Mouse (Mus musculus) forebrain, embryonic 13.5 days (tissue): ENCODE data around the gene Asgr2. TPM values are rescaled to one million over a fixed set of nuclear protein-coding genes. Genes with fewer than 3 reads are reported as not detected.
"Not testable (repeated sequence)": the region's sequence is repeated elsewhere in the genome, so short reads cannot be mapped to it uniquely, and the experiment has no call there.

Experiments
- ATAC-seq: fragments of 200-750 bp; cut with Nextera tagmentation; 2 replicates; pipeline ENCODE4 v1.8.0; 2017
- H3K27ac ChIP-seq: fragments of 300-500 bp; sonication (generic); 2 replicates; pipeline ENCODE4 v1.5.1; 2015; ENCODE audit warnings: inconsistent platforms, mild to moderate bottlenecking, moderate library complexity
- H3K27me3 ChIP-seq: fragments of 300-500 bp; sonication (generic); 2 replicates; pipeline ENCODE4 v1.6.1; 2015; ENCODE audit warnings: mild to moderate bottlenecking, inconsistent platforms
- H3K36me3 ChIP-seq: fragments of 300-500 bp; sonication (generic); 2 replicates; pipeline ENCODE4 v1.6.1; 2015; ENCODE audit warnings: mild to moderate bottlenecking, inconsistent platforms; ENCODE audit not compliant: poor library complexity, severe bottlenecking
- H3K4me1 ChIP-seq: fragments of 300-500 bp; sonication (generic); 2 replicates; pipeline ENCODE4 v1.6.1; 2015; ENCODE audit warnings: inconsistent platforms
- H3K4me2 ChIP-seq: fragments of 300-500 bp; sonication (generic); 2 replicates; pipeline ENCODE4 v1.6.1; 2015; ENCODE audit warnings: inconsistent platforms, mild to moderate bottlenecking, moderate library complexity
- H3K4me3 ChIP-seq: fragments of 300-500 bp; sonication (generic); 2 replicates; pipeline ENCODE4 v1.5.1; 2015; ENCODE audit warnings: mild to moderate bottlenecking, inconsistent platforms
- H3K9ac ChIP-seq: fragments of 300-500 bp; sonication (generic); 2 replicates; pipeline ENCODE4 v1.6.1; 2015; ENCODE audit warnings: mild to moderate bottlenecking, inconsistent platforms
- H3K9me3 ChIP-seq: fragments of 300-500 bp; sonication (generic); replicated peaks from 2 replicates; pipeline ENCODE4 v1.6.1; 2016; ENCODE audit warnings: inconsistent platforms
- WGBS: fragments of 180-500 bp; shearing (Covaris S2); methylation state at CpG from one replicate; pipeline ENCODE4 v1.1.7; 2015; 5-methylcytosine and 5-hydroxymethylcytosine counted together
- polyA plus RNA-seq: library from polyadenylated mRNA; unstranded; fragments of >200 nt; fragmentation: Nextera tagmentation; extraction: Ambion mirVana; gene quantifications from 2 replicates; pipeline ENCODE4 v1.2.1, GENCODE M21; 2015

Gene Asgr2
- polyA plus RNA-seq, 1 experiment from 2014 or later = not detected

GRCm38 (mm10) chr11:70068245-70068644 is 24.2 kb upstream of the Asgr2 start:
- H3K4me1 ChIP-seq = no peaks in the 10 kb centered on the region
- no peaks in the 10 kb centered on the region for H3K27me3 ChIP-seq
- H3K4me2 ChIP-seq = no peak overlapping the region
- no peak for ATAC-seq
- no peaks in the 10 kb centered on the region for H3K9me3 ChIP-seq
- H3K9ac ChIP-seq = no peak overlapping the region
- no peak overlapping the region for H3K4me3 ChIP-seq
- 24% methylated on average over 3 of the region's 3 CpGs for WGBS
- H3K36me3 ChIP-seq = no peaks in the 10 kb centered on the region
- H3K27ac ChIP-seq = no peak overlapping the region

GRCm38 (mm10) chr11:70070057-70070456 is 22.4 kb upstream of the Asgr2 start:
- no peaks in the 10 kb centered on the region for H3K9me3 ChIP-seq
- WGBS = 61% methylated on average over 6 of the region's 6 CpGs
- H3K9ac ChIP-seq = no peak overlapping the region
- no peaks in the 10 kb centered on the region for H3K4me1 ChIP-seq
- no peak overlapping the region for H3K4me3 ChIP-seq
- no peaks in the 10 kb centered on the region for H3K36me3 ChIP-seq
- ATAC-seq = no peak
- H3K27ac ChIP-seq = no peak overlapping the region
- no peak overlapping the region for H3K4me2 ChIP-seq
- H3K27me3 ChIP-seq = no peaks in the 10 kb centered on the region

GRCm38 (mm10) chr11:70070603-70071002 is 21.8 kb upstream of the Asgr2 start:
- H3K4me3 ChIP-seq, H3K9me3 ChIP-seq, H3K36me3 ChIP-seq, H3K27ac ChIP-seq, H3K9ac ChIP-seq, H3K4me2 ChIP-seq, ATAC-seq, H3K27me3 ChIP-seq, H3K4me1 ChIP-seq: not testable (repeated sequence)
- WGBS = 80% methylated on average over 3 of the region's 3 CpGs

DNA sequence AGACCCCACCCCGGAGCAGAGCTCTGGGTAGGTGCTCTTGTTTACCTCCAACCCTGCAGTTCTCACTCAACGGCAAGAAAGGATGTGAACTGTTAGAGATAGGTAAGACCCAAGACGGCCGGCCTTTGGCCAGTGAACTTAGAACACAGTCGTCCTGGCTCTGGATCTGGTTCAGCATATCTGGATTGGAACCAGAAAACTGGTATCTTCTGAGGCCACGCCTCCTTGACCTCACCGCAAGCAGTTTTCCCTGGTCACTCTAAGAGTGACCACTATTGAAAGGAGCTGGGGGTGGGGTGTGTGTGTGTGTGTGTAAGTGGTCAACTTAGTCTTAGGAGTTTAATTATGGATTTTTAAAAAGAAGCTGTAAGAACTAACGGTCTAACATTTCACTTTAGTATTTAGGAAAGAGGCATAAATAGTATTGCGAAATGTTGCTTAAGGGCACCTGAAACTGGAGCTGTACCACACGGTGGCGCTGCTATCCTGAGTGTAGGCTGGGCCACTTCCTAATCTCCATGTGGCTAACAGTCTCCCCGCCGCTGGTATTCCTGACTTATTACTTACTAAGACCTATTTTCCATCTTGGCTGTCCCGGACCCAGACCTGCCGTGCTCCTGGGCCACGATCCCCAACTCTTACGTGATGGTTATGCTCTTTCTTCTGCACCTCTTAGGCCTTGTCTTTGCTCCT is 17.9 kb upstream of the Asgr2 start:
- WGBS = 38% methylated on average over 17 of the region's 17 CpGs
- Histone ChIP-seq H3K4me1 (no peaks in the 10 kb centered on the region), H3K9me3 (no peaks in the 10 kb centered on the region), H3K9ac (no peak overlapping the region), H3K4me2 (peak overlapping the region; percentile 27; the same call in 1 of the 2 replicates), H3K27ac (no peak overlapping the region), H3K4me3 (no peak overlapping the region), H3K27me3 (no peaks in the 10 kb centered on the region), H3K36me3 (no peaks in the 10 kb centered on the region)
- ATAC-seq = no peak

GRCm38 (mm10) chr11:70075581-70075980 is 16.9 kb upstream of the Asgr2 start:
- H3K36me3 ChIP-seq = no peaks in the 10 kb centered on the region
- H3K9ac ChIP-seq = no peak overlapping the region
- H3K4me2 ChIP-seq = no peak overlapping the region
- no peaks in the 10 kb centered on the region for H3K4me1 ChIP-seq
- no peak for ATAC-seq
- no peak overlapping the region for H3K4me3 ChIP-seq
- H3K27ac ChIP-seq = no peak overlapping the region
- no peaks in the 10 kb centered on the region for H3K9me3 ChIP-seq
- no peaks in the 10 kb centered on the region for H3K27me3 ChIP-seq
- WGBS = 92% methylated on average over 6 of the region's 6 CpGs

GRCm38 (mm10) chr11:70077441-70077840 is 15.0 kb upstream of the Asgr2 start:
- H3K36me3 ChIP-seq = no peaks in the 10 kb centered on the region
- ATAC-seq = no peak
- H3K27me3 ChIP-seq = no peaks in the 10 kb centered on the region
- H3K9ac ChIP-seq = no peak overlapping the region
- no peak overlapping the region for H3K4me2 ChIP-seq
- no peaks in the 10 kb centered on the region for H3K4me1 ChIP-seq
- no peaks in the 10 kb centered on the region for H3K9me3 ChIP-seq
- H3K27ac ChIP-seq = no peak overlapping the region
- 57% methylated on average over 2 of the region's 3 CpGs for WGBS
- no peak overlapping the region for H3K4me3 ChIP-seq

DNA sequence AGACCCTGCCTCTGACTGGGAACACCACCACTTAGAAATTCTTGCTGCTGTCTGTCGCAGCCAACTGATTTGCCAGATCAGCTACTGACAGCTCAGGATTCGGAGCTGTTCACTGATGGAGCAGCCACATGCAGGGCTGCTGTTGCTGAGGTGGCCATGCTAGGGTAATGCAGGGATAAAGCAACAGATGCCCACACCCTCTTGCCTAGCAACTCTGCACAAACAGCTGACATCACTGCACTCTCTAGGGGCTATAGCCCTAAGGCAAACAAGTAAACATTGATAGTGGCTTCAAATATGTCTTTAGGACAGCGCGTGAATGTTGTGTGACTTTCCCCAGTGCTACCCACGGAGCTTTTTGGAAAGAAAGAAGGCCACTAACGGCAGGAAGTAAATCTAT is 13.3 kb upstream of the Asgr2 start:
- Histone ChIP-seq H3K4me1 (no peaks in the 10 kb centered on the region), H3K4me3 (no peak overlapping the region), H3K9ac (no peak overlapping the region), H3K36me3 (no peaks in the 10 kb centered on the region), H3K27ac (no peak overlapping the region), H3K4me2 (no peak overlapping the region), H3K9me3 (no peaks in the 10 kb centered on the region), H3K27me3 (no peaks in the 10 kb centered on the region)
- no peak for ATAC-seq
- 73% methylated on average over 6 of the region's 6 CpGs for WGBS

GRCm38 (mm10) chr11:70079928-70080327 is 12.5 kb upstream of the Asgr2 start:
- no peak for ATAC-seq
- WGBS = 84% methylated on average over 7 of the region's 7 CpGs
- no peak overlapping the region for H3K27ac ChIP-seq

DNA sequence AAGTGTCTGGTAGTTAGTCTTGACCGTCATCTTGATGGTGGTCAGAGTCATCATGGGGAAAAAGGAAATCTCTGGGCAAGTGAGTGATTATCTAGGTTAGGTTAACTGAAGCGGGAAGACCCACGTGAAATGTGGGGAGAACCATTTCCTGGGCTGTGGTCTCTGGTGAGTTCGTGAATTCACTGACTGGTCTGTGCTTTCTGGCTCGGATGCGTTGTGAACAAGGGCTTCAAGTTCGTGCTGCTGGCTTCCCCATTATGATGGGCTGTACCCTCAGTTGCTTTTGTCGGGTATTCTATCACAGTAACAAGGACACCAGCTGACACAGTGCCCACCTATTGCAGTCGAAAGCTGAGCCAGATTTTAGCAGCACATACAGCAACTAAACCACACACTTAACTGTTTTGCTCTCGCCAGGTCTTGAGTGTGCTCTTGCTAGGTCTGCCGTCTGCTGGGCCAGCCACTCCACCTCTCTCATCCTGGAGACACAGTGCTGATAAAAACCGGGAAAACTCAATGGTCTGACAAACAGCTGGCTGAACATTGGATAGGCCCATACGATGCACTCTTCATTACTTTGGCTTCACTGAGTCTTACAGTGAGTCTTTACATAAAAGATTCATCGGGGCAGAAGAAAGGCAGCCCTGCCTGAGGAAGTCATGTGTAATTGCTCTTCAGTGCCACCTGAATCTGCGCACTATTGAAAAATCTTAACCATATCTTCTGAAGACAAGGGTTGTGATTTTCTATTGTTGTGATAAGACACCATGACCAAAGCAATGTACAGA is 11.4 kb upstream of the Asgr2 start:
- Histone ChIP-seq H3K9me3 (no peaks in the 10 kb centered on the region), H3K27me3 (no peaks in the 10 kb centered on the region), H3K9ac (no peak overlapping the region), H3K4me1 (no peaks in the 10 kb centered on the region), H3K27ac (no peak overlapping the region), H3K36me3 (no peaks in the 10 kb centered on the region), H3K4me3 (no peak overlapping the region), H3K4me2 (no peak overlapping the region)
- 79% methylated on average over 15 of the region's 15 CpGs for WGBS
- no peak for ATAC-seq

More at GRCm38 (mm10) chr11:70079928-70080327, 12.5 kb upstream of the Asgr2 start:
- no peak overlapping the region for H3K4me2 ChIP-seq
- no peaks in the 10 kb centered on the region for H3K9me3 ChIP-seq
- H3K27me3 ChIP-seq = no peaks in the 10 kb centered on the region
- H3K4me3 ChIP-seq = no peak overlapping the region
- H3K4me1 ChIP-seq = no peaks in the 10 kb centered on the region
- no peak overlapping the region for H3K9ac ChIP-seq
- H3K36me3 ChIP-seq = no peaks in the 10 kb centered on the region

DNA sequence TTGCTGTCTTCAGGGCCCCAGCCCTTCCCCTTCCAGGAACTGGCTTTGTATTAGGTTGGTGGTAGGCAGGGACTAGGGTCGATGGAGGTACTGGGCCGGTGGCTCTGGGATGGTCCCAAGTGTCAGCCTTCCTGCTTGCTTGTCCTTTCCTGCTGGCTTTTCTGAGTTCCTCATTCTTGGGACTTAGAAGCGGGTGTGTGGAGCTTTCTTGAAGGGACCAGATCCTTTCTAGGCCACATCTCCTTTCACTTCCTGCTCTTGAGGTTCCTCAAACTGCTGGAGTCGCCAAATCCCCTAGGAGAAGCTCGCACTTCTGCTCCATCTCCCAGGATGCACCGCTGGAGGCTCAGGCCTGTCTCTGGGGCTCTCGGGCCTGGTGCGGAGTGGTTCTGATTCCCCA is 7.9 kb upstream of the Asgr2 start:
- Histone ChIP-seq H3K27me3 (no peaks in the 10 kb centered on the region), H3K4me3 (no peak overlapping the region), H3K4me1 (no peaks in the 10 kb centered on the region), H3K36me3 (no peaks in the 10 kb centered on the region), H3K4me2 (no peak overlapping the region), H3K9ac (no peak overlapping the region), H3K9me3 (no peaks in the 10 kb centered on the region), H3K27ac (no peak overlapping the region)
- WGBS = 89% methylated on average over 8 of the region's 8 CpGs
- no peak for ATAC-seq

DNA sequence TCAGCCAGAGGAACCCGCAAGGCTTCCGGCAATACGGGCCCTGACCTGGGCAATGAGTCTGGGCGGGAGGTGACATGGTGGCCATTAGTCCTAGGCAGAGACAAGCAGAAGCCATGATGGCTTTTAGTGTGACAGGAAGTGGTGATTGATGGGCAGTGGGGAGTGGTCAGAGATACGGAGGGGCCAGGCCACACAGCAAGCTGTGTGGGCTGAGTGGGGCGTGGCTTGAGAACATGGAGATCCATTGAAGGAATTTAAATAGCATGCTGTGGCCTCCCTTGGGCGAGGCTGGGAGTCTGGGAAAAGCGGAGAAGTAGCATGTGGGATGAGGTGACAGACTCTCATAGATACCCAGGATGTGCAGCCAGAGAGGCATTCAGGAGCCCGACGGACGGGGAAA is 5.0 kb downstream of the Asgr2 start:
- WGBS = 86% methylated on average over 11 of the region's 11 CpGs
- no peak for ATAC-seq

DNA sequence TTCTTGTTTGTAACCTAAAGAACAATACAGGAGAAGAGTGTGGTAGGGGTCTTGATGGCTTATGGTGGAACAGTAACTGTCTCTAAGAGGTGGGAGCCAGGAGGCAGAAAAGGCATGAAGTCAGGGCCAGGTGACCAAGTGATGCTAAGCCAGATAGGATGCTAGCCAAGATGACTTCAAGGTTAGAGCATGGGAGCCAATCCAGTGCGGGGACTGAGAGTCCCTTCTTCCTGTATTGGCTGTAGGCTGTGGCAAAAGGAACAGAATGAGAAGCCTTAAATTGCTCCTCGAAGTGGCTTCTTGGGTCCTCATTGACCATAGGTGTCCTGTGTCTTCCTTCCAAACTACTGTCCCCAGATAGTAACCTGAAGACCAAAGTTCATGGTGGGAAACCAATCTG is 6.7 kb downstream of the Asgr2 start:
- Histone ChIP-seq H3K9ac (no peak overlapping the region), H3K27me3 (no peaks in the 10 kb centered on the region), H3K27ac (no peak overlapping the region), H3K36me3 (no peaks in the 10 kb centered on the region), H3K9me3 (no peaks in the 10 kb centered on the region), H3K4me2 (no peak overlapping the region), H3K4me1 (no peaks in the 10 kb centered on the region), H3K4me3 (no peak overlapping the region)
- ATAC-seq = no peak
- WGBS = 82% methylated on average over 2 of the region's 2 CpGs

More for the DNA sequence above, 5.0 kb downstream of the Asgr2 start:
- H3K36me3 ChIP-seq = no peaks in the 10 kb centered on the region
- no peak overlapping the region for H3K4me2 ChIP-seq
- H3K27ac ChIP-seq = no peak overlapping the region
- no peaks in the 10 kb centered on the region for H3K9me3 ChIP-seq
- no peak overlapping the region for H3K4me3 ChIP-seq
- H3K9ac ChIP-seq = no peak overlapping the region
- H3K4me1 ChIP-seq = no peaks in the 10 kb centered on the region
- H3K27me3 ChIP-seq = no peaks in the 10 kb centered on the region
